Mouse (Mus musculus) gastrocnemius, adult 2 months (tissue): ENCODE data around the gene Rarg. TPM values are rescaled to one million over a fixed set of nuclear protein-coding genes. Genes with fewer than 3 reads are reported as not detected.
A peak's percentile ranks its signal among the peaks of the same experiment; 100 is the strongest.

Experiments used
- DNase-seq: peaks from one replicate; pipeline ENCODE4 v3.0.0; 2022
- H3K27ac ChIP-seq: fragments of 200-600 bp; 2 replicates; pipeline ENCODE4 v1.8.1; 2022; ENCODE audit warnings: mild to moderate bottlenecking
- H3K4me3 ChIP-seq: fragments of 200-600 bp; 2 replicates; pipeline ENCODE4 v1.8.1; 2022; ENCODE audit warnings: mild to moderate bottlenecking, moderate library complexity
- CTCF ChIP-seq: fragments of 200-600 bp; IDR thresholded peaks from 2 replicates; pipeline ENCODE4 v1.8.1; 2022; ENCODE audit warnings: antibody characterized with exemption, mild to moderate bottlenecking, moderate library complexity
- intact Hi-C: fragments of 180-260 bp; cut with DNase I; formaldehyde crosslinking; loops from one replicate; pipeline ENCODE4 v1.15.1; 2025
- total RNA-seq, 2 experiments: library from RNA; stranded (reverse); gene quantifications; 2 replicates each; pipeline ENCODE4 v1.2.3; 2021

Rarg gene
- total RNA-seq, 2 experiments from 2014 or later: 9.9 to 11.9 TPM

GRCm38 (mm10) chr15:102204674-102205505 lies 52.4 kb downstream of the Rarg start, which contains the start of gene Csad:
TSS of gene Csad (minus strand) at chr15:102204724.
- intact Hi-C loops: no loop called here
- peak within 1 kb of the TSS; percentile 94 for H3K4me3 ChIP-seq
- H3K27ac ChIP-seq: peak within 1 kb of the TSS; percentile 98
- no peak for DNase-seq
- no peak for TF ChIP-seq CTCF

DNA sequence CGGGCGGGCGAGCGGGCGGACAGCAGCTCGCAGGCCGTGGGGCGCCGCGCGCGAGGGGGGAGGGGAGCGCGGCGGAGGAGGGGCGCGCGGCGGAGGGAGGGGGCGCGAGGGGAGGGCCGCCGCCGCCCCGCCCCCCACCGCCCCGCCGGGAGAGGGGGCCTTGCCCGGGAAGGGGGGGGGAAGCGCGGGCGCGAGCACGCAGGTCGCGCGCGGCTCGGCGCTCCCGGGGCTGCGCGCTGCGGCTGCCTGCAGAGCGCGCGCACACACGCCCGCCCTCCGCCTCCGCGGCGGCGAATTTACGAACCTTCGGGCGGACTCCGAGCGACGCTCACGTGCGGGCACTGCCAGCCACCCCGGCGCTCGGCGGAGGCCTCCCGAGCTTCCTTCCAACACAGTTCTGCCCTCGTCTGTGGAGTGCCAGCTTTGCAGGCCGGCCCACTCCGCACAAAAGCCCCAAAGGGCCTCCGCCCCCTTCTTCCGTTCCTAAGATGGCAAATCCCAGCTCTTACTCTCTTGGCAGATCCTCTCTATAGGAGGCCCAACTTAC lies 53.4 kb downstream of the Rarg start:
- Histone ChIP-seq H3K4me3 (peak overlapping the region; percentile 94), H3K27ac (peak overlapping the region; percentile 98)
- peak; percentile 86 for DNase-seq
- intact Hi-C loops: no loop called here
- TF ChIP-seq CTCF: no peak

- Histone ChIP-seq H3K27ac (peak within 1 kb of the TSS; percentile 98), H3K4me3 (peak within 1 kb of the TSS; percentile 94)
- intact Hi-C loops: no loop called here
- TF ChIP-seq CTCF: no peak
- peak; percentile 99 for DNase-seq
These were observed 54.1 kb downstream of the Rarg start, which contains the start of gene Zfp740 for GRCm38 (mm10) chr15:102202971-102203834. TSS of gene Zfp740 (plus strand) at chr15:102203249.

- no peak for DNase-seq
- no peak for TF ChIP-seq CTCF
- Histone ChIP-seq H3K4me3 (no peak overlapping the region), H3K27ac (no peak overlapping the region)
- intact Hi-C loops: no loop called here
These were observed 58.5 kb downstream of the Rarg start for GRCm38 (mm10) chr15:102198841-102199240.

DNA sequence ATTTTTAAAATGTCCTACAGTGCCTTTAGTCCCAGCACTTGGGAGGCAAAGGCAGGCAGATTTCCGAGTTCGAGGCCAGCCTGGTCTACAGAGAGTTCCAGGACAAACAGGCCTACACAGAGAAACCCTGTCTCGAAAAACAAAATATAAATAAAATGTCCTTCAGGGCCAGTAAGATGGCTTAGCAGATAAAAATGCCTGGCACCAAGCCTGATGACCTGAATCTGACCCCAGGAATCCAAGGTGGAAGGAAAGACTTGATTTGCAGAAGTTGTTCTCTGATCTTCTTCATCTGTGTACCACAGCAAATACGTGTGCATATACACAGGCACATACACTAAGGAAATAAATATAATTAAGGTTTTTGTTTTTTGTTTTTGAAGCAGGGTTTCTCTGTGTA lies 61.9 kb downstream of the Rarg start:
- intact Hi-C loops: no loop called here
- no peak for TF ChIP-seq CTCF
- no peak overlapping the region for H3K4me3 ChIP-seq
- no peak for DNase-seq
- no peak overlapping the region for H3K27ac ChIP-seq

DNA sequence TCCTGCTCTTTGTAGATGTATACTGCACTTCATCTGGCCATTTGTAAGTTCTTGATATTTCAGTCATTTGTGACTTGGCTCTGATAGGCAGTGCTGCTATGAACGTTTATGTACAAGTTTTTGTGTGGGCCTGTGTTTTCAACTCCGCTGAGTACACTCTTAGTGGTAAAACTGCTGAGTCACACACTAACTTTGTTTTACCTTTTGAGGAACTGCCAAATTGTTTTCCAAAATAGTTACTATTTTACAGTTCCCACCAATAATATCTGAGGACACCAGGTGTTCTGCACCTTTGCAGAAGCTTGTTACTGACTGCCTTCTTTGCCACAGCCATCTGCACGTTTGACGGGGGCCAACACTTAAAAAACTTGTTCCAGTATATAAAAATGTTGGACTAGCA lies 62.9 kb downstream of the Rarg start:
- no peak overlapping the region for H3K4me3 ChIP-seq
- no peak overlapping the region for H3K27ac ChIP-seq
- no peak for TF ChIP-seq CTCF
- intact Hi-C loops: no loop called here
- no peak for DNase-seq

GRCm38 (mm10) chr15:102193652-102194051 lies 63.7 kb downstream of the Rarg start:
- Histone ChIP-seq H3K27ac (no peak overlapping the region), H3K4me3 (no peak overlapping the region)
- no peak for TF ChIP-seq CTCF
- no peak for DNase-seq
- intact Hi-C loops: no loop called here

- TF ChIP-seq CTCF: no peak
- intact Hi-C loops: no loop called here
- H3K4me3 ChIP-seq: no peak overlapping the region
- peak overlapping the region; percentile 20; the same call in 1 of the 2 replicates for H3K27ac ChIP-seq
- no peak for DNase-seq
These were observed 64.4 kb downstream of the Rarg start for GRCm38 (mm10) chr15:102192820-102193386.

DNA sequence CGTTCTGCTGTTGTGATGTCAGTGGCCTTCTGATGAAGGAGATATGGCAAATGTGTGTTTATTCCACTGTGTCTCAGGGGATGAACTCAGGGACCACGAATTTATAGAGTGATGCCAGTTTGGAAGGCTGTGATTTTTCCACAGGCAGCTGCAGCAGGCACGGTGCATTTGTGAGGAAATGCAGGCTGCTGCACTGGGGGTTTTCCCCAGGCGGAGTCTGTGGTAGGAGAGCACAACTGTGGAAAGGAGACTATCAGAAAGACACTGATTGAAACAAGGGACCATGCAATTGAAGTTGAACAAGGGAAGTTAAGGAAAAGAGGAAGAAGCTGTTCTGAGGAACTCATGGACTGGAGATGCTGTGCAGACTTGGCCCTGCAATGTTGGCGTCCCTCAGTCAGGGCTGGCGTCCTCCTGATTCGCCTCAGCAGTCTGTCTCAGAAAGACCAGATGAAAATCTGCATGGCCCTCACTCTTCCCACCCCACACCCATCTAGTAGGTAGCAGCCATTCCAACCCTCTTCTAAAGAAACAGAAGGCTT lies 65.0 kb downstream of the Rarg start:
- Histone ChIP-seq H3K27ac (peak overlapping the region; percentile 20; the same call in 1 of the 2 replicates), H3K4me3 (no peak overlapping the region)
- DNase-seq: no peak
- TF ChIP-seq CTCF: no peak
- intact Hi-C loops: no loop called here

GRCm38 (mm10) chr15:102191699-102192098 lies 65.6 kb downstream of the Rarg start:
- no peak overlapping the region for H3K27ac ChIP-seq
- intact Hi-C loops: no loop called here
- no peak for DNase-seq
- H3K4me3 ChIP-seq: no peak overlapping the region
- TF ChIP-seq CTCF: no peak

DNA sequence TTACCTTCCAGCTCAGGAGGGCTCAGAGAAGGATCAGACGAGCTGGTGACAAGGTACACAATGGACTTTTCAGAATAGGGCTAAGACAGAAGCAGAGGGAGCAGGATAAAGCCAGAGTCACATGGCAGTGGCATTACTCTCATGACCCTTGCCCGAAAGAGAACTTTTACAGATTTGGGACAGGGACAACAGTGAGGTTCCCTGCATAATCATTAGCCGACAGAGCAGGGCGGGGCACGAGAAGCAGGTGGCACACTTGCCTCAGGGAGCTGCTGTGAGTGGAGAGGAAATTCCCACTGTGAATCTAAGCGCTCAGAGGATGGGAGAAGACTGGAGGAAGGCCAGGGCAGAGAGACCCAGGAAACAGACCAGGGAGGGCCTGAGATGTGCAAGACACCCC lies 68.4 kb downstream of the Rarg start:
- H3K4me3 ChIP-seq: no peak overlapping the region
- intact Hi-C loops: no loop called here
- H3K27ac ChIP-seq: no peak overlapping the region
- no peak for TF ChIP-seq CTCF
- DNase-seq: no peak

DNA sequence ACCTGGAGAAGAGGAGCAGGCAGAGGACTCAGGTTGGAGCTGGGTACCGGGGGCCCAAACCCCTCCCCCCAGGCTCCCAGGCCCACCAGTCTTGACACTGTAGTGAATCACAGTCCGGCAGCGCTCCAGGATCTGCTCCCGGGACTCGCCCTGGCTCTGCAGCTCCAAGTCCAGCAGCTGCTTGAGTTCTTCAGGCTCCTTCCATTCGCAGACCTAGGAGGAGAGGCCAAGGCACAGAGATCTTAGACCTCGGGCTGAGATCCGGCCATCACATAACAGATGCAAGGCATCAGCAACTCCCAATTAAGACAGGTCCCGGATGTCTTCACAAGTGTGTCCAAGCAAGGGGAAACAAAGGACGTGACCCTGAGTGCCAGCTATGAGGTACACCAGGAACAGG lies 69.2 kb downstream of the Rarg start:
- H3K27ac ChIP-seq: no peak overlapping the region
- intact Hi-C loops: no loop called here
- no peak for TF ChIP-seq CTCF
- peak; percentile 68 for DNase-seq
- no peak overlapping the region for H3K4me3 ChIP-seq
